Mouse (Mus musculus): ENCODE results near the gene Ctsa.
"Not testable (repeated sequence)": the region's sequence is repeated elsewhere in the genome, so short reads cannot be mapped to it uniquely, and the experiment has no call there.

GRCm38 (mm10) chr2:164863411-164863810 lies 30.7 kb downstream of the Ctsa start:
- TF ChIP-seq POLR2A (IDR thresholded peaks at IDR 0.05; ENCODE audit: control insufficient read depth, low read depth, low read length); CTCF (IDR thresholded peaks at IDR 0.05; ENCODE audit: control insufficient read depth, insufficient read depth, insufficient replicate concordance, low read depth, low read length): not testable (repeated sequence)
